Mouse (Mus musculus) adrenal gland, postnatal 25 days (tissue): ENCODE measurements at regions not wholly inside any gene's neighbourhood (a gene's known extent, or its start where the extent isn't known, plus 50 kb on each side); places are given as distances from the start of the nearest gene placed in this dataset.

ENCODE experiments used
- DNase-seq: peaks from one replicate; pipeline ENCODE4 v3.0.0; 2021; ENCODE audit warnings: mixed read lengths

DNA sequence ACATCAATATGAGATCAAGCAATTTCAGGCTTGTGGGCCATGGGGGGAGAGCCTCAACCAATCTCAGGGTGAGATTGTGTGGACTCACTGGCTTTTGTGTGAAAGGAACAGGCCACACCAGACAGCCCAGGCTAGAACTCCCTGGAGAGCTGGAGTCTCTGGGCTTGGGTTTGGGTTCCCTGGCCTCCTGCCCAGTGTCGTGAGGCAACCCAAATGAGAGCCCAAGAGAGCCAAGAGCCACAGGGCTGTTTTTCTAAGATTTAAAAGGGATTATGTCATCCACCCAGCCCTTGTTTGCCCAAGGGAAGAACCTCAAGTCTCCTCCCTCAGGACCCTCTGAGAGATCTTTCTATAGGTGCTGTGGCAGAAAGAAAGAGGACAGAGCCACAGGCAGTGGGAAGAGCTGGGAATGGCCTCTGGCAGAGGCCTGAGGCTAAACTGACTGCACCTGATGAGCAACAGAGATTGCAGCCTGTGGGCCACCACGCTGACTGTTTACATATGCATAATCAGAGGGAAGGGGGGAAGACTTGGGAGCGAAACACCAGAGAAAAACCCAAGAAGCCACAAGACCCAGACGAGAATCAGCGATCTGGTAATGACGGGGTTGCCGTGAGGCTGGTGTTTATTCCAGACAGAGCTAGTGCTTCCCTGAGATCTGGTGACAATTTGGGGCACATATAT, 92.1 kb downstream of the Bcl2l11 start:
- DNase-seq = peak; percentile 55

DNA sequence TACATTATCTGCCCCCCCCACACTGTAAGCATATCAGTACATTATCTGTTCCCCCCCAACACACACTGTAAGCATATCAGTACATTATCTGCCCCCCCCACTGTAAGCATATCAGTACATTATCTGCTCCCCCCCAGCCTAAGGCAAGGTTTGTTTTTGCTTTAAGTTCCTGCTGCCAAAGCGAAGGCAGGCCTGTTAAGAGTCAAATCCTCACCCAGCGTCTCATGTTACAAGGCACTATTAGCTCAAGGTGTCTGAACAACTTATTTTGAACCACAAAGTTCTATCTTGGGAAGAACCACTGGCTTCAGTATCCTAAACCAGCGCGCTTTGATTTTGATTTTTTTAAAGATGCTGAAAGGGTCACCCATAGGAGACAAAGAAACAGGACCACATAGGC, 93.1 kb downstream of the Bcl2l11 start:
- no peak for DNase-seq

DNA sequence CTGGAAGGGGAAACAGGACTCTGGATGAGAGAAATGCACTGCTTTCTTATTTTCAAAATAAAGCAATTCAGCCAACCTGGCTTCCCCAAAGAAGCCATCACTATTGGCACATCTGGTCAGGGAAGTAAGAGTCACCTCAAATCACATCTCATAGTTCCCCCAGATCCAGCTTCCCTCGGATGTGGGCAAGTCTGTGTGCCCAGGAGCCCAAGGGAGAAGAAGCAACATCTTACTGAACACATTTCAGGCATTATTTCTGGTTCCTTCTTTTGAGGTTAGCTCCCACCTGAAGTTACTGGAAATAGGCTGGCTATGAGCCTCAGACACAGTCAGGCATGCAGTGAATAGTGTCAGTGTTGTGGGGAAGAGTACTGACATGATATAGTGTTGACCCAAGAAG, 95.2 kb downstream of the Bcl2l11 start:
- no peak for DNase-seq

DNA sequence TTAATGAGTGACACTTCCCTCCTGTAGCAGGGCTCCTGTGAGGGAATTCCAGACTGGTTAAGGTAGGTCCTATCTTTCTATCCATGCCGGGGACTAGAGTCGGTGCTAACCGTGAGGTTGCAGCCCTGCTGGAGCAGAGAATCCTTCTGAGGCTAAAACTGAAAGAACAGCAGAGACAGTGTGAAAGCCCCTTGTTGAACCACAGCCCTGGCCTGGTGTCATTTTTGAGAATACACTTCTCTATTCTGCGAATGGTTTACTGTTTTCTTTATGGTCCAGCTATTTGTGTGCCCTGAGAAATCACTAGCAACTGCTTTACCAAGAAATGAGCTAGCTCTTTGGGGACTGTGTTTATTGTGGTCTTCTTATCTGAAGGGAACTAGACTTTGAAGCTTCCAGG, 95.8 kb downstream of the Bcl2l11 start:
- DNase-seq = no peak

DNA sequence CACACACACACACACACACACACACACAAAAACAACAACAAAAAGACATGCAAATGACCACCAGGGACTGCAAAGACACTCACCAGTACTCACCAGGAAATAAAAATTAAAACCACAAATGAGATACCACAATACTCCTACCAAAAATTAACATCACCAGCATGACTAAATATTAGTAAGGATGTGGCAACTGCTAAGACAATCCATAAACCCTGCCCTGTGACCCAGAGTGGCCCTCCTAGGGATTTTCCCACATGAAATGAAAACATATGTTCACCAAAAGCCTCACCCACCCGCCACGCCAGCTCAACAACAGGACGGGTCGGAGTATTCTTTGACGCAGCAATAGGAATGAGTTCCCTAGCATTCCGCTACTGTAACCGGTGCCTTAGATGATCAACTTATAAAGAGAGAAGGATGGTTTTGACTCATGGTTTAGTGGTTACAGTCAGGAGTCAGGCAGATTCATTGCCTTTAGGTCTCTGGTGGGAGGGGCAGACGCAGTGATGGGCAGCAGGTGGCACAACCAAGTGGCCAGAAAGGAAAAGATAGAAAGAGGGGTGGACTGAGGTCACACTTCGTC, 100.7 kb downstream of the Bcl2l11 start:
- no peak for DNase-seq

DNA sequence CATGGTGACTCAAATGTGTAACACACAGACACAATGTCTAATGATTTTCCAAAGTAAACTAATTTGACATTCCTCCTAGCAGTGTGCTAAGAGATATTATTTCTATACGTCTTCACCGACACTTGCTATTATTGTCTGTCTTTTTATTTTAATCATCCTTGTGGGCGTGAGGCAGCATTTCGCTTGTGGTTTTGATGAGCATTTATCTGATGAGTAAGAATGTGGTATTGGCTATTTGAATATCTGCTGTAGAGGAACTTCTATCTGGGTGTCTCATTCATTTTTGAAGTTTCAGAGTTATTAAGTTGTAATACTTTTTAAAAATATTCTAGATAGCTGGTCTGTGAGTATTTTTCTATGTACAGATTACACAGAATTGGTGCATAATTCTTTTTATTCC, 103.9 kb downstream of the Bcl2l11 start:
- no peak for DNase-seq

DNA sequence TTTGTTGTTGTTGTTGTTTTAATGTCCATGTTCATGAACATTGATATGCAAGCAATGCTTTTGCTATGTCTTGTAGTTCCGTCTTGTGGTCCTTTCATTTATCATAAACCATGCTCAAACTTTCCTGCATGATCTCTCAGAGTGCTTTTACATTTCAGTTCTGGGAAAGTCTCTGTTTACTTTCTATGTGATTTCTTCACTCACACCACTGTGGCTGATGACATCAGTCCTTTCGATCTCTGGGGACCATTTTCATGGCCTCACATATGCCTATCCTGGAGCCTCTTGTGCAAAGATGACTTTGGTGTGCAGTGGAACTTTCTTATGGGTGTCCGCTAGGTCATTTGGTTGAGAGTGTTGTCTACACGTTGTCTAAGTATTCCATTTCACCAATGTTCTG, 105.1 kb downstream of the Bcl2l11 start:
- no peak for DNase-seq

DNA sequence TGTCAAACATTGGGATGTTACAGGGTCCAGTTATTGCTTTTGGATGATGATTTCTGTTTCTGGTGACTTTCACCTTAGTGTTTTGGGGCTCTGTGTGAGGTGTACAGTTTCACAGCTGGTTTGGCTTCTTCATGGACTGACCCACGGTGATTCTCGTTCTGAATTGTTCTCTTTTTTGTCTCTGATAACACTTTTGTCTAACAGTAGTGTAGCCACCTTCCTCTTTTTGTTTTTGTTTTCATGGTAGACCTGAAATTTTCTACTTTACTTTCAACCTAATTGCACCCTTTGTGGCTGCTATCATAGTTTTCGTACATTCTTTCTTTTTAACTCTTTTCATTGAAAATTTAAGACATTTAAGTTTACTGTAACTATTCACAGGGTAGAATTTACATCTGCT, 105.5 kb downstream of the Bcl2l11 start:
- no peak for DNase-seq

DNA sequence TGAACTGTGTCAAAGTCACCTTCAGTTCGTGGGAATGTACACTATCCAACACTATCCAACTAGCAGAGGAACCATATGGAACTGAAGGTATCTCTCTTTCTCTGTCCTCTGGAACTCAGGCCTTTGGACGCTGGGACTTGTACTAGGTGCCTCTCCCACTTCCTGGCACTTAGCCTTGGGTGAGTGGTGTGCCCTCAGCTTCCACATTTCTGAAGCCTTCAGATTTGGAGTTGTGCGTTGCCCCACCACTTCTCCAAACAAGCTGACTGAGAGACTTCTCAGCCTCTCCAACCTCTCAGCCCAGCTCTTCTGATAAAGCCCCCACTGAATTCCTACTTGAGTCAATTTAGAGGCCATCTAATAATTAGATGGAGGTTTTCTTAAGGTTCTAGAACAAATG, 106.2 kb downstream of the Bcl2l11 start:
- no peak for DNase-seq

DNA sequence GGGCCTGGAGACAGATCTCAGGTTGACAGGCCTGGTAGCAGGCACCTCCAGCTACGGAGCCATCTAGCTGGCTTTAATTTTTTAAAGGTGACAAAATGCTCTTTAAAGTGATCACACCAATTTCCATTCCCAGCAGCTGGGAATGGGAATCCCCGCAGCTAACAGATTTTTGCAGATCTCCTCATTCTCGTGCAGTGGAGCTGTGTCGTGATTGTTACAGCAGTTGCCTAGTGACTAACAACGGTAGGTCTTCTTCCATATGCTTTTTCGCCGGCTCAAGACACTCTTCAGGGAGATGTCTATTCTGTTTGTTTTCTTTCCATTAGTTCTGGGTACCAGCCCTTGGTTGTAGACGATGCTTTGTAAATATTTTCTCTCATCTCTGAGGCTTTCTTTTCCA, 109.3 kb downstream of the Bcl2l11 start:
- no peak for DNase-seq

DNA sequence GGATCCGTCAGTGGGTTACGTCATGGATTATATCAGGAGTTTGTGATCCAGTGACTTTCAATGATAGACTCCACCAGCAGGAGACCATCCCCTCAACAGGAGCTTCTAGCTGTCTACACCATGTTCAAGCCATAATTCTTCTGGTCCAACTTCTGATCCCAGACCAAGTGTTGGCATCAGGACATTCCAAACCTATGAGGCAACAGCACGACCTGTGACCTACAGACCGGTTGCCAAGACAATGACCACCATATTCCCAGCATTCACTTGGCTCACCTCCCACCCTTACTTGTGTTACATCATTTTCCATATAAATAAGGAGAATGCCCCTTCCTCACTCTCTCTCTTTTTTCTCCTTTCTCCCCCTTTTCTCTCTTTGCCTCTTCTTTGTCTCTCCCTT, 113.6 kb downstream of the Bcl2l11 start:
- DNase-seq = no peak

DNA sequence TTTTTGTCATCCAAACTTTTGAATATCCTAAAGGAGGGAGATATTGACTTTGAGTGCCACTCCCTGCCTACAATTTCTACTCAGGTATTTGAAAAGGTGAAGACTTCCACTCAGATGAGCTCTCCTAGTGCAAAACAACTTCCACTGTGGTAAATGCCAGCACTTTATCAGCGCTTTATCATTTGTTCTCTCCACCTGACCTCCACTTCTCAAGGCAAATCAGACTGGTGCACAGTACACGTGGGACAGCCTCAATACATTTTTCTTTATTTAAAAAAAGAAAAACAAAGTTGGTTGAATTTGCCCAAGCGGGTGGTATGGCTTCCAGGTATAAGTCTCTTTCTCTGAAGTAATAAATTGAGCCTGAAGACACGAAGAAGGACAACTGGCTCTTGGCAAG, 114.2 kb downstream of the Bcl2l11 start:
- DNase-seq = no peak

DNA sequence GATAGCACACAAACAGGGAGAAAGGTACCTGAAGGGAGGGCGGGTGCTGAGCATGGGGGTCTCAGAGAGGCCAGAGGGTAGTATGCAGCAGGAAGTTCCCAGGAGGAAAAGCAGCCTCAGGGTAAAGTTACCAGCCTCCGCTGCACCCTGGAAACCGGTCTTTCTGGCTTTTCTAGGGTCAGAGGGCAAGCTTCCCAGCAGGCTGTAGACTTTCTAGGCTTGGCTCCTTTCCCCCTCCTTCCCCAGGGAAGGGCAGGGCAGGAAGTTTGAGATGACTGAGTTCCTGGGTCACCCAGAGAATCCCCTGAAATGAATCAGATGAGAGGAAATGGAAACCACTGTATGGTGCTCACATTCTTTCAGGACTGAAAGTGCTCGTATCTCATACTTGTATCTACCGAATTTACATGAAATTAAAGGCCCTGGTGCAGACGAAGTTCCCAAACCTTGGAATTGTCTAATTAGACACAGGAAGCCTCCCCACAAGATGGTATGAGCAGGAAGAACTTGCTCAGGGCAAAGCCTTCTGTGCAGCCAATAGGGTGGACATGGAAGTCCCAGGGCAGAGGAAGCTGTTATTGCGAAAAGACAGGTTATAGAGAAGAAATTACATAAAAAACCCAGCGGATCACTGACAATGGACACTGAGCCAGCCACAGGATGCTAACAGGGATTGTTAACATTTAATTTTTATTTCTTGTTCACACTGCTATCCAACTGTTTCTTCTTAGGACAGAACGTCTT, 114.9 kb downstream of the Bcl2l11 start:
- peak; percentile 25 for DNase-seq

DNA sequence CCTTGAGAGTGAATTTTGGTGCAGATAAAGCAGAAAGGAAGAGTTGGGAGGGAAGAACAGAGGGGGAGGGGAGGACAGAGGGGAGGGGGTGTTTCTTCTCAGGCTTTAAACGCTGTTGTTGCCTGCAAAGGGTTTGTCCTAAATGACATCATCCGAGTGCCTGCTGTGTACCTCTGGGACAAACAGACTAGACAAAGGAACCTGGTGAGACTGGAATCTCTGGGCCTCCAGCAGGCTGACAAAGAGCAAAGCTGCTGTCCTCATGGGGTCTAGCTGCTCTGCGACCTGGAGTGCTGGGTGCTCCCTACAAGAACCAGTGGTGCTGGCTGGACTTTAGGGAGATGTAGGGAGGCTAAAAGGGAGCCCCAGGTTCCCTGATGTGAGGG, 115.4 kb downstream of the Bcl2l11 start:
- no peak for DNase-seq

DNA sequence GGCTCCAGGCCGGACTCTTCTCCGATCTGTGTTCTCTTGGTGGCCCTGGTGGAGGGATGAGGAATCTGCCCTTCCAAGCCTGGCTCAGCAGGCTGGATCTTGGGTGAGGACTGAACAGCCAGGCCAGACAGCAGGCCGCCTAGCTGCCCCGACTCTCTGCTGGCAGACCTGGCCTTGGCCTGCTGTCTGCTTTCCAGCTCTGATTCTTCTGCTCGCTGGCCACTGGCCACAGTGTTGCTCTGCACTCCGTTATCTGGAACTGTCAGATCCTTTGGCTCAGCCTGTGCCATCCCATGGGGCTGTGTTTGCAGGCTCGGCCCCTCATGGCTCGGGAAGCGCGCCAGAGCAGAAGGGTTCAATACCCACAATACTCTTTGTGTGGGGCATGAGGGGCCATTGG, 119.7 kb downstream of the Bcl2l11 start:
- DNase-seq = peak; percentile 81

DNA sequence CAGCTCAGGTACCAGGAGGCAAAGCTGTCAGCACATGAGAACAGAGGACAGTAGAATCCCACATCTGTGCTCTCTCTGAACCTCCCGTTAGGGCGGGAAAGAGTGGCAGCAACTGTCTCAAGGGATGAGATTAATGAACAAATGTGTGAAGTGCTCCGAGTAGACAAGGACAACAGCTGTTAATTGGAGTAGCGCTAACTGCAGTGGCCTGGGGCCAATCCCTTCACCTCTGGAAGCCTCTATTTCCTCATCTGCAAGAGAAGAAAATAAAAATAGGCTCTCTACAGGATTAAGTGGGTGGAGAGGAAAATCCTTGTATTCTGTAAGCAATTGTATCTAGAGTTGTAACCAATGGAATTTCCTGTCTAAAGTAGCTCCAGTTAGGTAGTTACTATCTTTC, 122.1 kb downstream of the Bcl2l11 start:
- no peak for DNase-seq

DNA sequence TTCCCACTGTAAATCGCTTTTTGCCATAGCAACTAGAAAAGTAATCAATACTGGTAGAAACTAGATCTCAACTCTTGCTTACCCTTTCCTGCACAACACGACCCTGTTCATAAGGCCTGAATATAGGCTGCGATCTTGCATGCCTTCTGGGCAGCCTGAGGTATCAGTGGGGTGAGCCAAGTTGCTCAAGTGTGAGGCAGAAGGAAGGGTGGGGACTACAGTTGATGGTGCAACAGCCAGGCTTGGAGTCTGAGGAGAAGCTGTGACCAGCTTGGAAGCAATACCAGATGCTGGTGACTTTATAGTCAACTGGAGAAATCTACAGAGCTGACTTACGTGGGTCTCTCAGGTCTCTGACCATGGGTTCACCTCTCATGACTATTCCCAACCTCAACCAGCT, 123.3 kb downstream of the Bcl2l11 start:
- no peak for DNase-seq

DNA sequence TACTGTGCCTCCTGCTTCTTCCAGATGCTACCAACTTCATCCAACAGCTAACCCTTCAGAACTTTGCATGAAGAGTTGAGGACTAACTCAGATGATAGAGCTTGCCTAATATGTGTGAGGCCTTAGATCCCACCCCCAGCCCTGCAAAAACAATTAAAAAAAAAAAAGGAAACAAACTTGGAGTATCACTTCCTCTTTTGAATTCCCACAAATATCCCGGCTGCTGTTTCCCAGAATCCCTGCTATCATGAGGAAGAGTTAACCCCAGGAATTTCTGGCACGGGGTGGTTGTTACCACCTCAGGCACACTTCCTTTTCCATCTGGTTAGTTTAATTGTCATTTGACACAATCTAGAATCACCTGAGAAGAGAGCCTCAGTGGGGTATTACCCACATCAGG, 123.8 kb downstream of the Bcl2l11 start:
- no peak for DNase-seq

DNA sequence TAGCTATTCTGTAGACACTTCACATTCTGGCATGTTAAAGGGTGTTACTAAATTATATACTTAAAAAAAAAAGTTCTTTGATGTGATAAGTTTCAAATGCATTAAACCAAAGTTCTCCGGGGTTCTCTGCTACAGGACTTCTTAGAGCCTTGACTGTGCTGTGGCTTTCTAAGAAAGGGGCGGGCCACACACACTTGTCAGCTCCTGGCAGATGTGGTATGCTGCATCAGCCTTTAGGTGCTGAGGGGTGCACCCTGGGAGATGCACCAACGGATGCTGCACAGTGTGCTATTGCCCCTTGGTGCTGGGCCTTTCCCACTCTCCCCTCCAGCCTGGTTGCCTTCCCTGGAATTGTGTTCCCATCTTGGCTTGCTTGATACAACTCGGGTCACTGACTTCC, 125.0 kb downstream of the Bcl2l11 start:
- no peak for DNase-seq

DNA sequence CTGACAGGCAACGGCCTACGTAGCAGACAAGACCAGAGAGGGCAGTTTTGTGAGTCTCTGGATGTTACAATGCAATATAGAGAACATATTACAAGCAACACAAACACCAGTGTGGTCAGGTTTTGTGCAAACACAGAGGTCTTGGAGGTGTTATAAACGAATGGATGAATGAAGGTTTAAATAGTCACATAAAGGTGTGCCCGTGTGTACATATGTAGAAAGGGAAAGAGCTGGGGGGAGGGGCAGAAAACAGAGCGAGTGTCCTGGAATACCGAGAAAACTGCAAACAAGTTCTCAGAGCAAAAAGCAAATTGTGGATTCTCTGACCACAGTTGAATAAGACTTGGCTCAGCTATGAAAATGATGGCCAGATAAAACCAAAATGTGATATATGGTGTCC, 130.8 kb downstream of the Bcl2l11 start:
- no peak for DNase-seq

DNA sequence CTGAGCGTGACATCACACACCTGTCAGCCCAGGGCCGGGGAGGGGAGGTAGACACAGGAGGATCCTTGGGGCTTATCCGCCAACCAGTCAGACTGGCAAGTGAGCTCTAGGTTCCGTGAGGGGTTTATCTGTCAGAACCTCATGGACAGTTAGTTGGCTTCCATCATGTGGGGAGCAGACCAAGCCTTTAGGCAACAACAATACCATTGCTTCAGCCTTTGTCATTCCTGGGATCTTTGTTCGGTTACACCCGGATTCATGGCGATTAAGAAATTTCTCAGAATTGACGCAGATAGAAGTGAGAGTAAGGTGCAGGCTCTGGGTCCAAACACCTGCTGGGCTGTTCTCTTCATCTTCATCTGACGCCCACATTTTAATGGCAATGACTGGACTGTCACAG, 131.4 kb downstream of the Bcl2l11 start:
- DNase-seq = no peak

DNA sequence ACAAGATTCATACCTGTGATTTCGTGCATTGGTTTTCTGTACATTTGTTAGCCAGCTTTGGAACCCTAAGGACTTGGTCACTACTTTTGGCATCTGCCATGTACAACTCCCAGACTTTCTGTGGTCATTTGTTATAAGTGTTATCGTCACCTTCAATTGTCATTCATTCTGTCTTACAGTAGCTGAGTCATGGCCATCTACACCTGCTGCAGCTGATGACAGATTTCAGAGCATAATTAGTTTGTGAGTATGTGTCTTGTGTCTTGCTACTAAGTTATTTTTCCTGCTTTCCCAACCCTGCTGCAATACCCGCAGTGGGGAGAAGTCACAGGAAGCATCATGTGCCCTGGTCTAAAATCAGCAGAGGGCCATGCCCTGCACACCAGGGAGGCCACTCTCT, 138.0 kb downstream of the Bcl2l11 start:
- no peak for DNase-seq

DNA sequence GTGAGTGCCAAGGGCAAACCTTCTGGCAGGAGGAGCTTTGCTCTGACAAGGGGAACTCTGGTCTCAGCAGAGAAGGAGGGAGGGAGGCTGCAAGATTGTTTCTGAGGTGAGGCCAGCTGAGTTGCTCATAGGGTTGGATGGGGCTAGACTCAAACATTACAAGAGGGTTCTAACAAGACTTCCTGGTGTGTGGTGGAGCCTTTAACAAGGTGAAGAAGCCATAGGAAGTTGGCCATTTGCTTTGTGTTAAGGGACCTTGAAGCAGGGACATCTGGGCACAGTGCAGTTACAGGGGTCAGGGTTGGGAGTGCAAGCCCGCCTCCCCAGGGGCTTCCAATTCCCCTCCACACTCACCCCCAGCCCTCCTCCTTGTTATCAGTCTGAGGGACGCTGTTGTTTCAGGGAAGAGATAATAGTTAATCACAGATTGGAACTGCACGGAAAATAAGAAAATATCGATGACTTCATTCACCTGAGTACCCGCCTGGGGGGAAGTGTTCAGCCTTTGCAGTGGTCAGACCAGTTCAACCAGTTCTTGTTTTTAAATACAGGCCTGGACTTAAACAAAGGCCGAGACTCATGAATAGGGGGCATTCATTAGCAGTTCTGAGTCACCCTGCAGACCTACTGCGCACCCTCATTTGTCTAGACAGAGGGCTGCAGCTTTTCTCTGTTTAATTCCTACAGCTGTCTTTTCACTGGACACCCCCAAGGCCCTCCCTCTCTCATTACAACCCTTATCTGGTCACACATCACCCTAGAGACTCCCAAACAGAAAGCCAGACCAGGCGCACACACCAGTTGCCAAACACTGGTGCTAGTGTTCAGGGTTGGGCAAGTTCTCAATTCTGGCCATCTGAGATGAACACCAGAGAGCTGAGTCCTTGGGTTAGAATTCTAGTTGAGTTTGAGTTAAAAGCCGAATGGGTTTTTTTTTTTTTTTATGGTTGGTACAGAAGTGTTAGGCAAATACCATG, 139.5 kb downstream of the Bcl2l11 start:
- no peak for DNase-seq
